Mouse (Mus musculus) C2C12 (cell line): ENCODE measurements around the gene Olfr902. TPM values are rescaled to one million over a fixed set of nuclear protein-coding genes. Genes with fewer than 3 reads are reported as not detected.
"Not testable (repeated sequence)": the region's sequence is repeated elsewhere in the genome, so short reads cannot be mapped to it uniquely, and the experiment has no call there.

ENCODE experiments used
- H3K27me3 ChIP-seq: one replicate; pipeline ENCODE4 v1.6.1; 2011; ENCODE audit not compliant: control insufficient read depth, insufficient read depth, insufficient read length
- H3K36me3 ChIP-seq: one replicate; pipeline ENCODE4 v1.6.1; 2011; ENCODE audit not compliant: control insufficient read depth, insufficient read depth
- H3K4me3 ChIP-seq: one replicate; pipeline ENCODE4 v1.5.1; 2011; ENCODE audit warnings: mild to moderate bottlenecking, control low read depth; ENCODE audit not compliant: poor library complexity, insufficient read depth, severe bottlenecking
- H3K79me2 ChIP-seq: one replicate; pipeline ENCODE4 v1.6.1; 2011; ENCODE audit not compliant: control insufficient read depth, insufficient read depth
- H3K79me3 ChIP-seq: one replicate; pipeline ENCODE4 v1.6.1; 2011; ENCODE audit warnings: low read depth, control low read depth
- H3ac ChIP-seq: one replicate; pipeline ENCODE3; 2011; ENCODE audit warnings: low read depth; ENCODE audit not compliant: control insufficient read depth, insufficient read length
- CEBPB ChIP-seq: IDR thresholded peaks from one replicate; pipeline ENCODE4 v1.6.1; 2011; ENCODE audit warnings: low read depth, mild to moderate bottlenecking, control low read depth, moderate library complexity
- CTCF ChIP-seq: IDR thresholded peaks from one replicate; pipeline ENCODE4 v1.5.1; 2011; ENCODE audit not compliant: control insufficient read depth, insufficient read depth, insufficient read length
- FOSL1 ChIP-seq: IDR thresholded peaks from one replicate; pipeline ENCODE4 v1.8.0; 2011; ENCODE audit warnings: mild to moderate bottlenecking, low read length; ENCODE audit not compliant: poor library complexity, insufficient read depth, severe bottlenecking
- MAX ChIP-seq: IDR thresholded peaks from one replicate; pipeline ENCODE4 v1.6.1; 2011; ENCODE audit warnings: mild to moderate bottlenecking, control low read depth
- MYOD1 ChIP-seq: IDR thresholded peaks from one replicate; pipeline ENCODE4 v1.6.1; 2011; ENCODE audit warnings: low read depth; ENCODE audit not compliant: control insufficient read depth, insufficient read length
- MYOG ChIP-seq: IDR thresholded peaks from one replicate; pipeline ENCODE4 v1.6.1; 2011; ENCODE audit not compliant: control insufficient read depth, insufficient read length; ENCODE audit errors: extremely low read depth
- USF1 ChIP-seq: IDR thresholded peaks from one replicate; pipeline ENCODE4 v1.6.1; 2011; ENCODE audit warnings: low read depth, mild to moderate bottlenecking, control low read depth, moderate library complexity
- long read RNA-seq, 2 experiments: library from polyadenylated mRNA; unstranded; transcript quantifications; one replicate each; pipeline ENCODE4 v2.0.0; 2019 to 2020
- polyA plus RNA-seq: library from polyadenylated mRNA; unstranded; fragments of >200 nt; fragmentation: generic; extraction: Trizol; gene quantifications from one replicate; pipeline ENCODE4 v1.2.1, GENCODE M21; 2012; ENCODE audit warnings: missing spikeins

The Olfr902 gene
- polyA plus RNA-seq, result not detected
- long read RNA-seq, experiment 1, result 0 reads
- long read RNA-seq, experiment 2, result 0 reads

DNA sequence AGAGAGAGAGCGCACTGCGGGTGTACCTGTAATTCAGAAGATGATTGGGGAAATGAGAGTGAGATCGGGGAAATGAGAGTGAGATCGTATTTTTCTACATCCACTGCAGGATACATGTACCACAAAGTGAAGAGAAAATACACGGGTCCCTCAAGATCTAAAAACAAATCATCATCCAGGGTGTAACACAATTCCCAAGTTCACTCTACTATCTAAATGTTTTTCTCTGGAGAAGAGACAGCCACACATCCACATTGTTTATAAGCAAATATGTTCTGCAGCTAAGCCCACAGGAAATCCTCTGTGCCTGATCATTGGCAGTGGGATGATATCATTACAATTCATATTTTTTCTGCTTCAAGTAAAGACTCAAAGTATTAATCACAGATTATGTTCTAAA is at the start of gene Olfr902:
Gene Olfr902 (plus strand): TSS at position 301 of the 400 bp plus-strand sequence.
- no peaks in the 10 kb centered on the region for H3K79me3 ChIP-seq
- no peak within 1 kb of the TSS for H3K4me3 ChIP-seq
- H3ac ChIP-seq, result no peak within 1 kb of the TSS
- H3K79me2 ChIP-seq, result no peaks in the 10 kb centered on the region
- TF ChIP-seq USF1, result no peak
- TF ChIP-seq MYOD1, result no peak
- no peak for TF ChIP-seq CEBPB
- no peak for TF ChIP-seq CTCF
- TF ChIP-seq FOSL1, result no peak
- TF ChIP-seq MAX, result no peak
- no peak for TF ChIP-seq MYOG
- no peaks in the 10 kb centered on the region for H3K27me3 ChIP-seq
- no peaks in the 10 kb centered on the region for H3K36me3 ChIP-seq

DNA sequence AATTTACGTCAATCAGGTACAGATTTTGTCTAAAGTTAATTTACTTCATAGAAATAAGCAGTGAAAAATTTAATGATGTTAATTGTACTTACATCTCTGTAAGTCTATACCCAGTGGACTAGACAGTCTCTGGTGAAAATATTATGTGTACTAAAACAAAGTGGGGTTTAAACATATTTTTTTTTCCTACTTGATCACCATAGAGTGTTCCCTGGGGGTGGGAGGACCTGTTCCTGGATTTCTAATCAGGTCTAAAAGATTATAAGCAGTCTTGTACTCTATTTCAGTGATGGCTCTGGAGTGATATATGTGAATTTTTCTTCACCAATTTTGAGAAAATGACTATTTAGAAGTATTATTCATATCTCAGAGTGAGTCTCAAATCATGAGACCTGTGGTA is 46.1 kb upstream of the Olfr902 start, which contains the start of gene Olfr147:
Gene Olfr147 (plus strand): TSS at position 301 of the 400 bp plus-strand sequence.
- Histone ChIP-seq H3K79me3 (no peaks in the 10 kb centered on the region), H3K4me3 (no peak within 1 kb of the TSS), H3K27me3 (no peaks in the 10 kb centered on the region), H3K36me3 (no peaks in the 10 kb centered on the region), H3ac (no peak within 1 kb of the TSS), H3K79me2 (no peaks in the 10 kb centered on the region)
- TF ChIP-seq MYOD1 (no peak), MAX (no peak), USF1 (no peak), CEBPB (no peak), MYOG (no peak), FOSL1 (no peak), CTCF (no peak)

DNA sequence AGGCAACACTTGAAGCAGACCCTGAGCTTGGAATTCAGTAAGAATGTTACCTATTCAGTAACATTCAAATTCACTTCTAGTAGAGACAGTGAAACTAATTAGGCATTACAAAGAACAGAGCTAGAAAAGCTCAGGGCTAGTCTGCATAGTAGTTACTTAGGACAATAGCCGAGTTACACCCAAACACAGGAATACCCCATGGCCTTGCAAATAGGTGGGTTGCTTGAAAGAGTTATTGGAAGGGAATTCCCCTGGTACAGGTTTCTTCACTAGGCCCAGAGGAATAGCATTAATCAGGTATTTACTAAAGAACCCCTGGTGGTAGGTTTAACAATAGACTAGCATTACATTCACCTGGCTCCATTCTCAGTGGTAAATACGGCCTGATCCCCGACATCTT is 40.0 kb upstream of the Olfr902 start:
- H3K79me3 ChIP-seq, H3K79me2 ChIP-seq, H3K27me3 ChIP-seq, H3ac ChIP-seq, H3K36me3 ChIP-seq, H3K4me3 ChIP-seq: not testable (repeated sequence)

DNA sequence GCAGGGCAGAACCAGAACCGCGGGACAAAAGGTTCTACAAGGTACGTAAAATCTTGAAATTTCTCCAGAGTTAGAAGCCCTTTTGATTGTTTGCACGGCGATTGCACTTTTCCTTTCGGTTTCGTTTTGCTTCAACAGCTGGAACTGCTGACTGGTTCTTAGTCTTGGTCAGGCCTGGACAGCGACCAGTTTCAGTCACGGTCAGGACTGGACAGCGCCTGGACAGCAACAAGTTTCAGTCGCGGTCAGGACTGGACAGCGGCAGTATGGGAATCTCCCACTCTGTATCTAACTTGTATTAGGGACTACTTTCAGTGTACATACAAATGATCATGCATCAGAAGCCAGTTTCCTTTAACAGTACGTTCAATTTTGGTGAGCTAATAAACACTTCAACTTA is 34.0 kb upstream of the Olfr902 start:
- H3K79me3 ChIP-seq, H3K4me3 ChIP-seq, H3K79me2 ChIP-seq, H3K36me3 ChIP-seq, H3ac ChIP-seq, H3K27me3 ChIP-seq: not testable (repeated sequence)

DNA sequence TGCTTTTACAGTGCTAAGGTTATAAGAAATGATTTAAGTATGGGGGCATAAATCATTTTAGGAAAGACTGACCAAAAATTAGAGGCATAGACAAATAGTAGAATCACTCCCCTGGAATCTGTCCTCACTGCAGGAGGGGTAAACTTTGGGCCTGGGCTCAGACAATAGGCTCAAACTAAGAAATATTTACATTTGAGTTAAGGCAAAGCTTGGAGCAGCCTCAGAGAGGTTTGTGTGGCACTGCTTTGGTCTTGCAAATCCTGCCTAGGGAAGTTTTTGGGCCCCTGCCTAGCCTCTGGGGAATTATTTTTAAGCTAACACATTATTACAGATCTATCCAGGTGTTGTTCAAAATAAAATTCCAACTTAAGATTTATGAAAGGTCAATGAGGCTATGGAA is 23.7 kb upstream of the Olfr902 start:
- Histone ChIP-seq H3K4me3 (no peak overlapping the region), H3K27me3 (no peaks in the 10 kb centered on the region), H3ac (no peak overlapping the region), H3K36me3 (no peaks in the 10 kb centered on the region), H3K79me2 (no peaks in the 10 kb centered on the region), H3K79me3 (no peaks in the 10 kb centered on the region)
- TF ChIP-seq CEBPB, result no peak
- no peak for TF ChIP-seq FOSL1
- TF ChIP-seq MYOG, result no peak
- TF ChIP-seq USF1, result no peak
- no peak for TF ChIP-seq MAX
- no peak for TF ChIP-seq MYOD1
- no peak for TF ChIP-seq CTCF

DNA sequence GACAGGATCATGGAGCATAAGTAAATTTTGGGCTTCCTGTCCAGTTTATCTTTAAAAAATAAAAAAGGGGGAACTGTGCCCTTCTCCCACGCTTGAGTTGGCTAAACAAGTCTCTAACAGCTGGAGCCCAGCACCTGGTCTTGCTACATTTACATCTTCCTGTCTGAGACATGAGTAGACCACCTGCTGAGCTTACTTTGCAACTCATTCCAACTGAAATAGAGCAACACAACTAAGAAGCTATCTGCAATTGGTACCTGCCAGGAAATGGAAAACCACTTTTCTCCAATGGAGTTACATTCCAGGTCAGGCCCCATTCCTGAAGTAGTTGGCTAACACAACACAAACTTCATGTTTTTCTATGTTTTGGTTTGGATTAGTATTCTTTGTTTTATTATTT is 20.4 kb upstream of the Olfr902 start:
- H3K27me3 ChIP-seq, result no peaks in the 10 kb centered on the region
- TF ChIP-seq CTCF (no peak), MYOD1 (no peak), MYOG (no peak), FOSL1 (no peak), CEBPB (no peak), USF1 (no peak), MAX (no peak)
- no peak overlapping the region for H3K4me3 ChIP-seq
- no peak overlapping the region for H3ac ChIP-seq
- H3K79me3 ChIP-seq, result no peaks in the 10 kb centered on the region
- no peaks in the 10 kb centered on the region for H3K36me3 ChIP-seq
- no peaks in the 10 kb centered on the region for H3K79me2 ChIP-seq
